Mouse (Mus musculus) heart, embryonic 10.5 days (tissue): ENCODE measurements at regions not wholly inside any gene's neighbourhood (a gene's known extent, or its start where the extent isn't known, plus 50 kb on each side); places are given as distances from the start of the nearest gene placed in this dataset.
A peak's percentile ranks its signal among the peaks of the same experiment; 100 is the strongest.

ENCODE experiments used
- DNase-seq: peaks from one replicate; pipeline ENCODE4 v3.0.0-alpha.2; 2017; ENCODE audit warnings: low spot score
- H3K27ac ChIP-seq: fragments of 300-500 bp; sonication (generic); 2 replicates; pipeline ENCODE4 v1.5.1; 2016; ENCODE audit warnings: mild to moderate bottlenecking
- H3K27me3 ChIP-seq: fragments of 300-500 bp; sonication (generic); 2 replicates; pipeline ENCODE4 v1.6.1; 2016; ENCODE audit warnings: mild to moderate bottlenecking; ENCODE audit not compliant: poor library complexity, insufficient read depth, severe bottlenecking
- H3K36me3 ChIP-seq: fragments of 300-500 bp; sonication (generic); 2 replicates; pipeline ENCODE4 v1.6.1; 2016; ENCODE audit warnings: mild to moderate bottlenecking, moderate library complexity
- H3K4me1 ChIP-seq: fragments of 300-500 bp; sonication (generic); 2 replicates; pipeline ENCODE4 v1.6.1; 2016; ENCODE audit warnings: mild to moderate bottlenecking
- H3K4me3 ChIP-seq: fragments of 300-500 bp; sonication (generic); 2 replicates; pipeline ENCODE4 v1.5.1; 2016; ENCODE audit warnings: mild to moderate bottlenecking, moderate library complexity
- H3K9me3 ChIP-seq: fragments of 300-500 bp; sonication (generic); 2 replicates; pipeline ENCODE4 v1.6.1; 2016; ENCODE audit warnings: mild to moderate bottlenecking, moderate library complexity
- WGBS: fragments of 180-500 bp; shearing (Covaris S2); methylation state at CpG from one replicate; pipeline ENCODE4 v1.1.7; 2016; 5-methylcytosine and 5-hydroxymethylcytosine counted together

- Histone ChIP-seq H3K27me3 (no peaks in the 10 kb centered on the region), H3K9me3 (no peaks in the 10 kb centered on the region), H3K36me3 (no peaks in the 10 kb centered on the region), H3K4me3 (no peak overlapping the region), H3K4me1 (peaks cover 64% of the 10 kb centered on the region), H3K27ac (peak overlapping the region; percentile 83)
- WGBS, result 83% methylated on average over 4 of the region's 4 CpGs
- no peak for DNase-seq
Observed at GRCm38 (mm10) chr19:36681056-36681455, 55.4 kb downstream of the Ppp1r3c start.

GRCm38 (mm10) chr19:36680322-36680721, 56.1 kb downstream of the Ppp1r3c start:
- Histone ChIP-seq H3K36me3 (no peaks in the 10 kb centered on the region), H3K4me3 (no peak overlapping the region), H3K27ac (peak overlapping the region; percentile 83; the same call in 1 of the 2 replicates), H3K27me3 (no peaks in the 10 kb centered on the region), H3K4me1 (peaks cover 64% of the 10 kb centered on the region), H3K9me3 (no peaks in the 10 kb centered on the region)
- no peak for DNase-seq
- WGBS, result 37% methylated on average over 2 of the region's 2 CpGs

- H3K27ac ChIP-seq, result peak overlapping the region; percentile 83
- peak; percentile 76 for DNase-seq
- no peaks in the 10 kb centered on the region for H3K27me3 ChIP-seq
- no peaks in the 10 kb centered on the region for H3K9me3 ChIP-seq
- WGBS, result 37% methylated on average over 4 of the region's 4 CpGs
- H3K4me3 ChIP-seq, result no peak overlapping the region
- H3K4me1 ChIP-seq, result peaks cover 64% of the 10 kb centered on the region
- H3K36me3 ChIP-seq, result no peaks in the 10 kb centered on the region
Observed at GRCm38 (mm10) chr19:36679028-36679820, 57.2 kb downstream of the Ppp1r3c start.

- Histone ChIP-seq H3K27me3 (no peaks in the 10 kb centered on the region), H3K9me3 (no peaks in the 10 kb centered on the region), H3K4me1 (peaks cover 57% of the 10 kb centered on the region), H3K4me3 (no peak overlapping the region), H3K27ac (peak overlapping the region; percentile 83), H3K36me3 (no peaks in the 10 kb centered on the region)
- peak; percentile 50 for DNase-seq
- WGBS, result 77% methylated on average over 7 of the region's 7 CpGs
Observed at GRCm38 (mm10) chr19:36678382-36679027, 57.9 kb downstream of the Ppp1r3c start.

- Histone ChIP-seq H3K27me3 (no peaks in the 10 kb centered on the region), H3K27ac (peak overlapping the region; percentile 83), H3K9me3 (no peaks in the 10 kb centered on the region), H3K36me3 (no peaks in the 10 kb centered on the region), H3K4me1 (peaks cover 48% of the 10 kb centered on the region), H3K4me3 (no peak overlapping the region)
- peak; percentile 74 for DNase-seq
- WGBS, result 58% methylated on average over 18 of the region's 18 CpGs
Observed at GRCm38 (mm10) chr19:36677101-36678081, 59.1 kb downstream of the Ppp1r3c start.

- no peaks in the 10 kb centered on the region for H3K9me3 ChIP-seq
Observed at GRCm38 (mm10) chr19:36674946-36675345, 61.5 kb downstream of the Ppp1r3c start.

GRCm38 (mm10) chr19:36670813-36671212, 65.6 kb downstream of the Ppp1r3c start:
- DNase-seq, result no peak
- H3K27ac ChIP-seq, result peak overlapping the region; percentile 42; the same call in 1 of the 2 replicates
- 63% methylated on average over 7 of the region's 7 CpGs for WGBS
- H3K36me3 ChIP-seq, result no peaks in the 10 kb centered on the region
- H3K4me1 ChIP-seq, result peaks cover 52% of the 10 kb centered on the region
- H3K4me3 ChIP-seq, result no peak overlapping the region
- H3K27me3 ChIP-seq, result no peaks in the 10 kb centered on the region
- no peaks in the 10 kb centered on the region for H3K9me3 ChIP-seq

More at GRCm38 (mm10) chr19:36674946-36675345, 61.5 kb downstream of the Ppp1r3c start:
- no peaks in the 10 kb centered on the region for H3K27me3 ChIP-seq
- no peak overlapping the region for H3K27ac ChIP-seq
- no peak overlapping the region for H3K4me3 ChIP-seq
- no peaks in the 10 kb centered on the region for H3K36me3 ChIP-seq
- DNase-seq, result no peak
- peaks cover 45% of the 10 kb centered on the region for H3K4me1 ChIP-seq
- 80% methylated on average over 4 of the region's 4 CpGs for WGBS
